In the genomic region with DNA sequence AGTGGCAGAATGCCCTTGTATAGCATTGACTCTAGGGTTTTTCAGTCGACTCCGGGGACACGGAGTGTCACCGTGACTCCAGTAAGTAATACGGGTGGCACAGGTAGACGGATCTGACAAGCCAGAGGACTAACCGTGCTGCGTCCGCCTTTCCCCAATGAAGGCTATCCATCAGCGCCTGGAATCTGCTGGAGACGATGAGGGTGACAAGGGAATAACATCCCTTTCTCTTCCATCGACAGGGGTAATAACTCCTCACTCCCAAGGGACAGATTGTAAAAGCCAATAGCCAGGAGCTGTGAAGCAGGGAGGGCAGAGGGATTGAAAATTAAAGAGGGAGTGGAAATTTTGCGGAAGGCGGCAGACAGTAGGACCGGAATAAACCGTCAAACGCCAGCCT, we compare ENCODE assay signal across 23 mouse cellular contexts.
DNase-seq lines count a peak whose midpoint lies in the region; ATAC-seq lines count a peak whose summit lies in the region.
"Had no signal": no experiment of that assay in that cellular context is flagged by ENCODE, and none has a peak within 500 bp of the region (broad histone marks: within the 10 kb centered on the region; RNA-seq: fewer than 3 reads in every experiment).

No protein-coding gene starts in this region.

- peaks cover 18% of the 10 kb centered on the region for H3K4me1 ChIP-seq in hindbrain, embryonic 15.5 days (replicated peaks)
- H3K4me1 ChIP-seq in hindbrain, embryonic 10.5 days (replicated peaks), result peaks cover 35% of the 10 kb centered on the region
- H3K4me1 ChIP-seq in neural tube, embryonic 11.5 days (ENCODE audit: control insufficient read depth, insufficient read depth, low read length), result peaks cover 8% of the 10 kb centered on the region; the same call in 1 of the 2 replicates

- H3K9ac ChIP-seq in hindbrain, embryonic 15.5 days, result no peak overlapping the region
- H3K9ac ChIP-seq in neural tube, embryonic 11.5 days (ENCODE audit: low read length), result no peak overlapping the region
- H3K9ac ChIP-seq: embryonic facial prominence, embryonic 13.5 days; forebrain, embryonic 13.5 days; heart, embryonic 13.5 days had no signal

- ATAC-seq in hindbrain, embryonic 15.5 days (ENCODE audit: low FRiP score, low read depth), result no peak
- peak; percentile 24; the same call in 1 of the 2 replicates for ATAC-seq in neural tube, embryonic 11.5 days (ENCODE audit: insufficient read depth, low FRiP score, low TSS enrichment)
- ATAC-seq: CD4-positive, CD25-positive, alpha-beta regulatory T cell, adult 4 months; forebrain, embryonic 13.5 days; inflammation-experienced regulatory T-cells, adult 6 months had no signal

- peak overlapping the region; percentile 12; the same call in 1 of the 2 replicates for H3K4me2 ChIP-seq in hindbrain, embryonic 15.5 days
- H3K4me2 ChIP-seq in neural tube, embryonic 11.5 days (ENCODE audit: low read depth), result no peak overlapping the region
- H3K4me2 ChIP-seq: embryonic facial prominence, embryonic 13.5 days; heart, embryonic 13.5 days had no signal

- DNase-seq in embryo, embryonic 10 days (ENCODE audit: low spot score), result peak; percentile 37
- DNase-seq in embryo, embryonic 9.5 days (ENCODE audit: extremely low spot score), result no peak
- DNase-seq in hindbrain, embryonic 10.5 days (ENCODE audit: low spot score), result no peak
- DNase-seq in neural tube, embryonic 11.5 days (ENCODE audit: low spot score), result peak; percentile 22
- no peak for DNase-seq in neural tube, embryonic 10.5 days (ENCODE audit: extremely low spot score, low spot score)
- no peak for DNase-seq in urinary bladder, adult 18-20 months (ENCODE audit: low spot score in 2 of 2)
- no peak for DNase-seq in heart, postnatal 14 days
- DNase-seq: adrenal gland, adult 8-10 months; adrenal gland, postnatal 36 days; B cell, adult 2 months; cerebellum, adult 11 months; cerebellum, adult 8-10 months; cerebellum, postnatal 14 days; gastrocnemius, postnatal 36 days; heart, adult 11 months; heart, postnatal 4 days had no signal

- intact Hi-C loops in heart, postnatal 14 days (cut with DNase I), result no loop called here

- 45% methylated on average over 17 of the region's 17 CpGs for whole genome bisulfite sequencing in hindbrain, embryonic 15.5 days
- 73% methylated on average over 17 of the region's 17 CpGs for WGBS in hindbrain, embryonic 10.5 days
- 30% methylated on average over 17 of the region's 17 CpGs for WGBS in neural tube, embryonic 11.5 days

- no peaks in the 10 kb centered on the region for H3K9me3 ChIP-seq in hindbrain, embryonic 15.5 days
- 0 out of 2 replicates have a peak, but pooled peaks cover 8% of the 10 kb centered on the region for H3K9me3 ChIP-seq in hindbrain, embryonic 10.5 days
- no peaks in the 10 kb centered on the region for H3K9me3 ChIP-seq in neural tube, embryonic 11.5 days (ENCODE audit: control insufficient read depth, low read length)
- H3K9me3 ChIP-seq: forebrain, embryonic 13.5 days had no signal

- H3K36me3 ChIP-seq in hindbrain, embryonic 15.5 days, result no peaks in the 10 kb centered on the region
- H3K36me3 ChIP-seq in hindbrain, embryonic 10.5 days, result no peaks in the 10 kb centered on the region
- H3K36me3 ChIP-seq in neural tube, embryonic 11.5 days (ENCODE audit: control insufficient read depth, insufficient read depth, low read length), result no peaks in the 10 kb centered on the region
- H3K36me3 ChIP-seq: embryonic facial prominence, embryonic 13.5 days; G1E; heart, embryonic 13.5 days had no signal

- H3K27me3 ChIP-seq in hindbrain, embryonic 15.5 days, result peaks cover 7% of the 10 kb centered on the region; the same call in 1 of the 2 replicates
- H3K27me3 ChIP-seq in hindbrain, embryonic 10.5 days (ENCODE audit: insufficient read depth, poor library complexity, severe bottlenecking), result peaks cover 31% of the 10 kb centered on the region
- no peaks in the 10 kb centered on the region for H3K27me3 ChIP-seq in neural tube, embryonic 11.5 days (ENCODE audit: control insufficient read depth, insufficient read depth, low read length)
- H3K27me3 ChIP-seq: embryonic facial prominence, embryonic 13.5 days; heart, embryonic 13.5 days had no signal

- H3K4me3 ChIP-seq in hindbrain, embryonic 15.5 days, result no peak overlapping the region
- no peak overlapping the region for H3K4me3 ChIP-seq in hindbrain, embryonic 10.5 days
- no peak overlapping the region for H3K4me3 ChIP-seq in neural tube, embryonic 11.5 days (ENCODE audit: low read depth, low read length)
- H3K4me3 ChIP-seq: embryonic facial prominence, embryonic 13.5 days; forebrain, embryonic 13.5 days; heart, embryonic 13.5 days had no signal

- no peak overlapping the region for H3K27ac ChIP-seq in hindbrain, embryonic 15.5 days (replicated peaks)
- H3K27ac ChIP-seq in hindbrain, embryonic 10.5 days, result no peak overlapping the region
- H3K27ac ChIP-seq in neural tube, embryonic 11.5 days (ENCODE audit: low read depth, low read length), result no peak overlapping the region
- H3K27ac ChIP-seq: embryonic facial prominence, embryonic 13.5 days; forebrain, embryonic 13.5 days; heart, embryonic 13.5 days had no signal

Comparison
In these comparisons a context has a peak if more than half of its experiments do, and no peak if none do; other contexts are left out.
1. DNase-seq: peak in embryo, embryonic 10 days (single experiment) and neural tube, embryonic 11.5 days (single experiment); none in embryo, embryonic 9.5 days (single experiment), hindbrain, embryonic 10.5 days (single experiment), neural tube, embryonic 10.5 days (single experiment), urinary bladder, adult 18-20 months (0 of 2) and heart, postnatal 14 days (0 of 2).